Mouse (Mus musculus) stomach, embryonic 16.5 days (tissue): ENCODE measurements around the gene Cxcl13. TPM values are rescaled to one million over a fixed set of nuclear protein-coding genes. Genes with fewer than 3 reads are reported as not detected.
A peak's percentile ranks its signal among the peaks of the same experiment; 100 is the strongest.
"Not testable (repeated sequence)": the region's sequence is repeated elsewhere in the genome, so short reads cannot be mapped to it uniquely, and the experiment has no call there.

Experiments used
- ATAC-seq: fragments of 200-750 bp; cut with Nextera tagmentation; 2 replicates; pipeline ENCODE4 v1.8.0; 2017; ENCODE audit warnings: moderate number of reproducible peaks, moderate TSS enrichment; ENCODE audit not compliant: insufficient read depth, low FRiP score
- H3K27ac ChIP-seq: fragments of 300-500 bp; sonication (generic); 2 replicates; pipeline ENCODE4 v1.5.1; 2014; ENCODE audit warnings: low read length
- H3K27me3 ChIP-seq: fragments of 300-500 bp; sonication (generic); 2 replicates; pipeline ENCODE4 v1.6.1; 2014; ENCODE audit warnings: low read length, control low read depth, mixed read lengths; ENCODE audit not compliant: control insufficient read depth, insufficient read depth
- H3K36me3 ChIP-seq: fragments of 300-500 bp; sonication (generic); 2 replicates; pipeline ENCODE4 v1.6.1; 2014; ENCODE audit warnings: low read length; ENCODE audit not compliant: control insufficient read depth, insufficient read depth
- H3K4me1 ChIP-seq: fragments of 300-500 bp; sonication (generic); 2 replicates; pipeline ENCODE4 v1.6.1; 2014; ENCODE audit warnings: low read length, control low read depth, mixed read lengths; ENCODE audit not compliant: control insufficient read depth, insufficient read depth
- H3K4me2 ChIP-seq: fragments of 300-500 bp; sonication (generic); 2 replicates; pipeline ENCODE4 v1.6.1; 2014; ENCODE audit warnings: low read depth, low read length, mixed read lengths
- H3K4me3 ChIP-seq: fragments of 300-500 bp; sonication (generic); replicated peaks from 2 replicates; pipeline ENCODE4 v1.5.1; 2014; ENCODE audit warnings: mild to moderate bottlenecking, low read length
- H3K9ac ChIP-seq: fragments of 300-500 bp; sonication (generic); 2 replicates; pipeline ENCODE4 v1.6.1; 2014; ENCODE audit warnings: low read length
- H3K9me3 ChIP-seq: fragments of 300-500 bp; sonication (generic); replicated peaks from 2 replicates; pipeline ENCODE4 v1.6.1; 2016; ENCODE audit warnings: low read length, control low read depth; ENCODE audit not compliant: control insufficient read depth
- WGBS: fragments of 180-500 bp; shearing (Covaris S2); extraction: QIAGEN DNeasy Blood & Tissue Kit; methylation state at CpG from one replicate; pipeline ENCODE4 v1.1.7; 2014; 5-methylcytosine and 5-hydroxymethylcytosine counted together
- polyA plus RNA-seq: library from polyadenylated mRNA; unstranded; fragments of >200 nt; fragmentation: Nextera tagmentation; extraction: Ambion mirVana; gene quantifications from 2 replicates; pipeline ENCODE4 v1.2.1, GENCODE M21; 2015

The Cxcl13 gene
- polyA plus RNA-seq, 1 experiment from 2014 or later = 34.1 TPM

- H3K36me3 ChIP-seq = no peaks in the 10 kb centered on the region
- no peak for ATAC-seq
- H3K9ac ChIP-seq = no peak overlapping the region
- H3K4me1 ChIP-seq = no peaks in the 10 kb centered on the region
- no peaks in the 10 kb centered on the region for H3K9me3 ChIP-seq
- no peak overlapping the region for H3K4me3 ChIP-seq
- no peaks in the 10 kb centered on the region for H3K27me3 ChIP-seq
- no peak overlapping the region for H3K4me2 ChIP-seq
- H3K27ac ChIP-seq = no peak overlapping the region
- 33% methylated on average over 6 of the region's 6 CpGs for WGBS
These were observed 14.1 kb downstream of the Cxcl13 start for GRCm38 (mm10) chr5:95970845-95971244.

GRCm38 (mm10) chr5:95972208-95972607 is 15.5 kb downstream of the Cxcl13 start:
- ATAC-seq = no peak
- H3K9me3 ChIP-seq = no peaks in the 10 kb centered on the region
- no peaks in the 10 kb centered on the region for H3K36me3 ChIP-seq
- no peak overlapping the region for H3K4me2 ChIP-seq
- H3K9ac ChIP-seq = no peak overlapping the region
- WGBS = 76% methylated on average over 3 of the region's 3 CpGs
- H3K4me3 ChIP-seq = no peak overlapping the region
- H3K27me3 ChIP-seq = no peaks in the 10 kb centered on the region
- no peak overlapping the region for H3K27ac ChIP-seq
- H3K4me1 ChIP-seq = no peaks in the 10 kb centered on the region

- H3K36me3 ChIP-seq, H3K27ac ChIP-seq, ATAC-seq, H3K9me3 ChIP-seq, H3K27me3 ChIP-seq, H3K4me1 ChIP-seq, H3K4me3 ChIP-seq, H3K9ac ChIP-seq: not testable (repeated sequence)
- 37% methylated on average over 29 of the region's 34 CpGs for WGBS
- H3K4me2 ChIP-seq = peak overlapping the region; percentile 40
These were observed 17.1 kb downstream of the Cxcl13 start for GRCm38 (mm10) chr5:95973806-95974205.

- Histone ChIP-seq H3K9me3 (no peaks in the 10 kb centered on the region), H3K36me3 (no peaks in the 10 kb centered on the region), H3K4me2 (no peak overlapping the region), H3K9ac (no peak overlapping the region), H3K27ac (no peak overlapping the region), H3K4me1 (no peaks in the 10 kb centered on the region), H3K27me3 (no peaks in the 10 kb centered on the region), H3K4me3 (no peak overlapping the region)
- 70% methylated on average over 1 of the region's 1 CpGs for WGBS
- no peak for ATAC-seq
These were observed 19.5 kb downstream of the Cxcl13 start for GRCm38 (mm10) chr5:95976299-95976698.

- no peaks in the 10 kb centered on the region for H3K36me3 ChIP-seq
- ATAC-seq = no peak
- WGBS = 47% methylated on average over 5 of the region's 5 CpGs
- H3K9me3 ChIP-seq = no peaks in the 10 kb centered on the region
- H3K4me2 ChIP-seq = no peak overlapping the region
- H3K9ac ChIP-seq = no peak overlapping the region
- no peaks in the 10 kb centered on the region for H3K4me1 ChIP-seq
- H3K27ac ChIP-seq = no peak overlapping the region
- no peak overlapping the region for H3K4me3 ChIP-seq
- no peaks in the 10 kb centered on the region for H3K27me3 ChIP-seq
These were observed 27.2 kb downstream of the Cxcl13 start for GRCm38 (mm10) chr5:95983797-95984486.

- Histone ChIP-seq H3K4me2 (no peak overlapping the region), H3K27ac (peak overlapping the region; percentile 41; the same call in 1 of the 2 replicates), H3K27me3 (no peaks in the 10 kb centered on the region), H3K36me3 (no peaks in the 10 kb centered on the region), H3K9me3 (no peaks in the 10 kb centered on the region), H3K4me3 (no peak overlapping the region), H3K4me1 (peaks cover 5% of the 10 kb centered on the region; the same call in 1 of the 2 replicates), H3K9ac (no peak overlapping the region)
- WGBS = 20% methylated on average over 12 of the region's 12 CpGs
- ATAC-seq = peak; percentile 84; the same call in 1 of the 2 replicates
These were observed 34.9 kb downstream of the Cxcl13 start for GRCm38 (mm10) chr5:95991339-95992292.

DNA sequence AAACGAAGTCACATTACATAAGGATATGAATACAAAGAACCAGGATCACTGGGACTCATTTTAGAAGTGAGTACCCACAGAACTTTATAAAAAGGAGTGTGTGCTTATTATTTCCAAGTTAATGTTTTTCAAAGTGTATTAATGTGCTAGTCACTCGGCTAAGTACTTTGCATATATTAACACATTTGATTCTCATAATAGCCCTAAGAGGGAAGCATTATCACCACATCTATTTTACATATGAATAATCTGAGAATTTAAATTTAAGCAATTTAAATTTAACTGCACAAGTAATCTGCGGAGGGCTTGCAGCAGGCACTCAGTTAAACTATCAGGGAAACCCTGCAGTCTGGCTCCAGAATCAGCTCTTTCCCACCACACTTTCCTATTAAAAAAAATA is 40.5 kb downstream of the Cxcl13 start:
- Histone ChIP-seq H3K27me3 (no peaks in the 10 kb centered on the region), H3K27ac (no peak overlapping the region), H3K4me3 (no peak overlapping the region), H3K9me3 (no peaks in the 10 kb centered on the region), H3K9ac (no peak overlapping the region), H3K4me1 (no peaks in the 10 kb centered on the region), H3K36me3 (no peaks in the 10 kb centered on the region), H3K4me2 (no peak overlapping the region)
- no peak for ATAC-seq
- 82% methylated on average over 3 of the region's 3 CpGs for WGBS

- no peak for ATAC-seq
- Histone ChIP-seq H3K9ac (no peak overlapping the region), H3K36me3 (no peaks in the 10 kb centered on the region), H3K27me3 (no peaks in the 10 kb centered on the region), H3K27ac (no peak overlapping the region), H3K4me3 (no peak overlapping the region), H3K4me2 (no peak overlapping the region), H3K4me1 (no peaks in the 10 kb centered on the region), H3K9me3 (no peaks in the 10 kb centered on the region)
These were observed 46.6 kb downstream of the Cxcl13 start for GRCm38 (mm10) chr5:96003348-96003747.

GRCm38 (mm10) chr5:96008274-96008842 is 51.6 kb downstream of the Cxcl13 start:
- H3K4me2 ChIP-seq = no peak overlapping the region
- ATAC-seq = peak; percentile 56; the same call in 1 of the 2 replicates
- 51% methylated on average over 7 of the region's 7 CpGs for WGBS

More at GRCm38 (mm10) chr5:96008274-96008842, 51.6 kb downstream of the Cxcl13 start:
- H3K36me3 ChIP-seq = no peaks in the 10 kb centered on the region
- no peaks in the 10 kb centered on the region for H3K27me3 ChIP-seq
- H3K27ac ChIP-seq = no peak overlapping the region
- H3K4me3 ChIP-seq = no peak overlapping the region
- no peaks in the 10 kb centered on the region for H3K4me1 ChIP-seq
- H3K9me3 ChIP-seq = no peaks in the 10 kb centered on the region
- H3K9ac ChIP-seq = no peak overlapping the region
